Mouse (Mus musculus): Measurements from ENCODE around the gene Alox5ap. TPM values are rescaled to one million over a fixed set of nuclear protein-coding genes. Genes with fewer than 3 reads are reported as not detected.

Gene Alox5ap
- polyA plus RNA-seq, 1 experiment from 2014 or later = 10.6 TPM

DNA sequence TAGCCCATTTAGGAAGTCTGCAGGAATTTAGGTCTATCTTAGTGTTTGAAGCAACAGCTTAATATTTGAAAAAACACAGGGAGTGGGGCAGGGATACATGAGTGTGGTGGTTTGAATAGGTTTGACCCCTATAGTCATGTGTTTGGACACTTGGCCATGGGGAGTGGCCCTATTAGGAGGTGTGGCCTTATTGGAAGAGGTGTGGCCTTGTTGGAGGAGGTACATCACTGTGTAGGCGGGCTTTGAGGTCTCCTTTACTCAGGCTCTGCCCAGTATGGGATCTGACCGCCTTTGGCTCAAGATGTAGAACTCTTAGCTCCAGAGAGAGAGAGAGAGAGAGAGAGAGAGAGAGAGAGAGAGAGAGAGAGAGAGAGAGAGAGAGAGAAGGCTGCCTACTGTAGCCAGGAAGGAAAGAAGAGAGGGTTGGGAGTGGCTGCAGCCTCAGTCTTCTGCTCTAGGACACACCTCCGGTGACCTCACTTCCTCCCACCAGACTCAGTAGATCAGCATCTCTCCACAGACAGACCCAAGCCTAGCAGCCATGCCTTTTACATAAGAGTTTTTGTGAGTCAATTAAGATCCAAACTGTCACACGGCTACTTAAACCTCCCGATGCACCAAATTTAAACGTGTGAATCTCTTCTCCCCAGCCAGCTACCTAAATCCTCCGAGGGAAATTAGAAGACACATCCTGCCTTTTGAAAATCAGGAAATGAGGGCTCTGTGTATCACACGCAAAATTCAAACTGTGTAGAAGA lies 69.6 kb downstream of the Alox5ap start:
- H3K4me1 ChIP-seq (ENCODE audit: control insufficient read depth, insufficient read depth, low read length) = peaks cover 42% of the 10 kb centered on the region
- no peak overlapping the region for H3K4me2 ChIP-seq (ENCODE audit: low read depth, severe bottlenecking)
- no peaks in the 10 kb centered on the region for H3K36me3 ChIP-seq (ENCODE audit: control insufficient read depth, insufficient read depth, low read length)
- H3K27ac ChIP-seq (replicated peaks; ENCODE audit: low read depth, low read length) = no peak overlapping the region
- ATAC-seq (ENCODE audit: insufficient number of reproducible peaks, low FRiP score, low TSS enrichment, low read depth) (no peak), DNase-seq (ENCODE audit: low spot score) (no peak)
- H3K27me3 ChIP-seq (ENCODE audit: control insufficient read depth, insufficient read depth, low read length) = no peaks in the 10 kb centered on the region
- no peak overlapping the region for H3K9ac ChIP-seq (ENCODE audit: low read length)
- 88% methylated on average over 8 of the region's 8 CpGs for WGBS
- no peaks in the 10 kb centered on the region for H3K9me3 ChIP-seq (ENCODE audit: control insufficient read depth, low read length)
- H3K4me3 ChIP-seq (ENCODE audit: low read depth, low read length) = no peak overlapping the region

GRCm38 (mm10) chr5:149335009-149335408 lies 70.4 kb downstream of the Alox5ap start:
- Histone ChIP-seq H3K4me3 (ENCODE audit: low read depth, low read length) (no peak overlapping the region), H3K4me2 (ENCODE audit: low read depth, severe bottlenecking) (no peak overlapping the region), H3K4me1 (ENCODE audit: control insufficient read depth, insufficient read depth, low read length) (peaks cover 37% of the 10 kb centered on the region), H3K36me3 (ENCODE audit: control insufficient read depth, insufficient read depth, low read length) (no peaks in the 10 kb centered on the region), H3K27ac (replicated peaks; ENCODE audit: low read depth, low read length) (0 out of 2 replicates have a peak overlapping the region, but pooled peaks have one; percentile 45), H3K9ac (ENCODE audit: low read length) (no peak overlapping the region), H3K9me3 (ENCODE audit: control insufficient read depth, low read length) (no peaks in the 10 kb centered on the region), H3K27me3 (ENCODE audit: control insufficient read depth, insufficient read depth, low read length) (no peaks in the 10 kb centered on the region)
- WGBS = 84% methylated on average over 12 of the region's 12 CpGs
- ATAC-seq (ENCODE audit: insufficient number of reproducible peaks, low FRiP score, low TSS enrichment, low read depth) (no peak), DNase-seq (ENCODE audit: low spot score) (no peak)

GRCm38 (mm10) chr5:149335563-149336238 lies 71.1 kb downstream of the Alox5ap start:
- Histone ChIP-seq H3K27ac (replicated peaks; ENCODE audit: low read depth, low read length) (0 out of 2 replicates have a peak overlapping the region, but pooled peaks have one; percentile 25), H3K4me1 (ENCODE audit: control insufficient read depth, insufficient read depth, low read length) (peaks cover 34% of the 10 kb centered on the region), H3K9me3 (ENCODE audit: control insufficient read depth, low read length) (no peaks in the 10 kb centered on the region), H3K9ac (ENCODE audit: low read length) (no peak overlapping the region), H3K36me3 (ENCODE audit: control insufficient read depth, insufficient read depth, low read length) (no peaks in the 10 kb centered on the region), H3K4me3 (ENCODE audit: low read depth, low read length) (no peak overlapping the region), H3K4me2 (ENCODE audit: low read depth, severe bottlenecking) (no peak overlapping the region), H3K27me3 (ENCODE audit: control insufficient read depth, insufficient read depth, low read length) (no peaks in the 10 kb centered on the region)
- 43% methylated on average over 21 of the region's 21 CpGs for WGBS
- peak; percentile 96 for DNase-seq (ENCODE audit: low spot score)
- ATAC-seq (ENCODE audit: insufficient number of reproducible peaks, low FRiP score, low TSS enrichment, low read depth) = peak; percentile 71

GRCm38 (mm10) chr5:149337148-149337547 lies 72.6 kb downstream of the Alox5ap start:
- Histone ChIP-seq H3K9ac (ENCODE audit: low read length) (no peak overlapping the region), H3K9me3 (ENCODE audit: control insufficient read depth, low read length) (no peaks in the 10 kb centered on the region), H3K4me1 (ENCODE audit: control insufficient read depth, insufficient read depth, low read length) (peaks cover 28% of the 10 kb centered on the region), H3K27ac (replicated peaks; ENCODE audit: low read depth, low read length) (0 out of 2 replicates have a peak overlapping the region, but pooled peaks have one; percentile 12), H3K36me3 (ENCODE audit: control insufficient read depth, insufficient read depth, low read length) (no peaks in the 10 kb centered on the region), H3K4me3 (ENCODE audit: low read depth, low read length) (no peak overlapping the region), H3K4me2 (ENCODE audit: low read depth, severe bottlenecking) (no peak overlapping the region), H3K27me3 (ENCODE audit: control insufficient read depth, insufficient read depth, low read length) (no peaks in the 10 kb centered on the region)
- 87% methylated on average over 10 of the region's 10 CpGs for WGBS
- DNase-seq (ENCODE audit: low spot score) (no peak), ATAC-seq (ENCODE audit: insufficient number of reproducible peaks, low FRiP score, low TSS enrichment, low read depth) (no peak)

Small RNA genes lying within 50 kb of the gene (microRNA-seq; reads per million reads assigned to microRNA genes)
- not detected for gene Gm24105

Other genes starting within 250 kb of the Alox5ap start
- gene Uspl1, start 80.4 kb upstream of the Alox5ap start, polyA plus RNA-seq (2014; fragmentation: Nextera tagmentation; extraction: Ambion mirVana) = 81.7 and 81.8 TPM in 2 replicates
- gene Hmgb1, start 80.3 kb upstream of the Alox5ap start, polyA plus RNA-seq (2014; fragmentation: Nextera tagmentation; extraction: Ambion mirVana) = 2,416 and 2,529 TPM in 2 replicates
- 0.32 and 0.50 TPM in 2 replicates for gene Medag, start 147.0 kb downstream of the Alox5ap start, polyA plus RNA-seq (2014; fragmentation: Nextera tagmentation; extraction: Ambion mirVana)
- gene Tex26, start 174.9 kb downstream of the Alox5ap start, polyA plus RNA-seq (2014; fragmentation: Nextera tagmentation; extraction: Ambion mirVana) = 0.15 and 0.23 TPM in 2 replicates

Measured in limb, embryonic 11.5 days (tissue).